Mouse (Mus musculus) kidney, embryonic 15.5 days (tissue): ENCODE results near the gene Mrpl49. TPM values are rescaled to one million over a fixed set of nuclear protein-coding genes. Genes with fewer than 3 reads are reported as not detected.

Experiments used
- ATAC-seq: fragments of 200-750 bp; cut with Nextera tagmentation; replicated peaks from 2 replicates; pipeline ENCODE4 v1.8.0; 2017; ENCODE audit warnings: moderate TSS enrichment; ENCODE audit not compliant: low FRiP score
- H3K27ac ChIP-seq: fragments of 300-500 bp; sonication (generic); 2 replicates; pipeline ENCODE4 v1.5.1; 2015; ENCODE audit warnings: mild to moderate bottlenecking, inconsistent platforms
- H3K27me3 ChIP-seq: fragments of 300-500 bp; sonication (generic); 2 replicates; pipeline ENCODE4 v1.6.1; 2015; ENCODE audit warnings: inconsistent platforms
- H3K36me3 ChIP-seq: fragments of 300-500 bp; sonication (generic); 2 replicates; pipeline ENCODE4 v1.6.1; 2015; ENCODE audit warnings: inconsistent platforms
- H3K4me1 ChIP-seq: fragments of 300-500 bp; sonication (generic); 2 replicates; pipeline ENCODE4 v1.6.1; 2015; ENCODE audit warnings: inconsistent platforms
- H3K4me2 ChIP-seq: fragments of 300-500 bp; sonication (generic); 2 replicates; pipeline ENCODE4 v1.6.1; 2015; ENCODE audit warnings: moderate library complexity, mild to moderate bottlenecking, inconsistent platforms
- H3K4me3 ChIP-seq: fragments of 300-500 bp; sonication (generic); replicated peaks from 2 replicates; pipeline ENCODE4 v1.5.1; 2015; ENCODE audit warnings: mild to moderate bottlenecking, inconsistent platforms
- H3K9ac ChIP-seq: fragments of 300-500 bp; sonication (generic); 2 replicates; pipeline ENCODE4 v1.6.1; 2015; ENCODE audit warnings: mild to moderate bottlenecking, inconsistent platforms
- H3K9me3 ChIP-seq: fragments of 300-500 bp; sonication (generic); replicated peaks from 2 replicates; pipeline ENCODE4 v1.6.1; 2016; ENCODE audit warnings: inconsistent platforms
- WGBS: fragments of 180-500 bp; shearing (Covaris S2); methylation state at CpG from one replicate; pipeline ENCODE4 v1.1.7; 2015; ENCODE audit warnings: mixed read lengths; 5-methylcytosine and 5-hydroxymethylcytosine counted together
- polyA plus RNA-seq: library from polyadenylated mRNA; unstranded; fragments of >200 nt; fragmentation: Nextera tagmentation; extraction: Ambion mirVana; gene quantifications from 2 replicates; pipeline ENCODE4 v1.2.1, GENCODE M21; 2015

Gene Mrpl49
- polyA plus RNA-seq, 1 experiment from 2014 or later: 81.6 TPM

GRCm38 (mm10) chr19:6023930-6024329, 33.7 kb downstream of the Mrpl49 start:
- Histone ChIP-seq H3K4me2 (no peak overlapping the region), H3K9ac (no peak overlapping the region), H3K4me1 (no peaks in the 10 kb centered on the region), H3K27ac (no peak overlapping the region), H3K4me3 (no peak overlapping the region), H3K36me3 (no peaks in the 10 kb centered on the region), H3K27me3 (no peaks in the 10 kb centered on the region), H3K9me3 (no peaks in the 10 kb centered on the region)
- 84% methylated on average over 7 of the region's 7 CpGs for WGBS
- no peak for ATAC-seq

DNA sequence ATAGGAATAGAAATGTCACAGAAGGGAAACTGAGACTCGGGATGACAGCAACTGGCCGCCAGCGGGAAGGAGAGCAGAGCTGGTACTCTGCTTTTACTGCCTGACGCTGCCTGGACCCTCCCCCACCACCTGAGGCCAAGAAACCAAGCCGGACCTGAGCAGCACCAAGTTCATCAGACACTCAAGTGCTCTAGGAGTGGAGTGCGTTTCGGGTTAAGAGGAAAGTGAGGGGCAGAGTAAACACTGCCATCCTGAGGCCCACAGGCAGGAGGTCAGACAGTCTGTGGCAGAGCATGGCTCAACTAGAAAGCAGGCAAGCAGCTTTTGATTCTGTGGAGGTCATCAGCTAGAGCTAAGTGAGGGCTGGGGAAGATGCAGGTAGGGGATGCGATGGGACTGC, 34.5 kb downstream of the Mrpl49 start:
- WGBS: 44% methylated on average over 8 of the region's 8 CpGs
- no peak overlapping the region for H3K4me2 ChIP-seq
- H3K27ac ChIP-seq: no peak overlapping the region

DNA sequence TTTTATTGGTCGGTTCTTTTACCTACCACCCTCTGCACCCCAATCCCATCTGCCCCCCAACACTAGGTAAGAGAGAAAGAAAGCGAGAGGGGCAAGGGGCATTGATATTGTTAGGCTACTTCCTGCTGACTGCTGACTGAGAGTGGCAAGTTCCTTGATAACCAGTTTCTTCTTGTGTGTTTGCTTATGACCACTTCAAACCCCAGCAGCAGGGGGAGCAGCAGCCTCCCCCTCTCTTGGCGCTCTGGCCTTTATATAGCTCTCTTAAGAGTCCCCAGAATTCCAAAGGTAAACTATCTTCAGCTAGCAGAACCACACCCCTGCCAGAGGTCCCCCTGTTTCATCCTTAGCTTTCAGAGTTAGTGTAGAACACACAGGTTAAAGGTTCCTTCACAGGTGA, 37.3 kb downstream of the Mrpl49 start:
- H3K36me3 ChIP-seq: no peaks in the 10 kb centered on the region
- H3K27ac ChIP-seq: no peak overlapping the region
- 70% methylated on average over 3 of the region's 3 CpGs for WGBS
- H3K4me1 ChIP-seq: peaks cover 20% of the 10 kb centered on the region
- no peak overlapping the region for H3K4me2 ChIP-seq
- no peaks in the 10 kb centered on the region for H3K27me3 ChIP-seq
- no peak overlapping the region for H3K4me3 ChIP-seq
- H3K9ac ChIP-seq: no peak overlapping the region
- ATAC-seq: no peak
- no peaks in the 10 kb centered on the region for H3K9me3 ChIP-seq

More for the DNA sequence above, 34.5 kb downstream of the Mrpl49 start:
- H3K27me3 ChIP-seq: no peaks in the 10 kb centered on the region
- ATAC-seq: no peak
- no peak overlapping the region for H3K4me3 ChIP-seq
- no peaks in the 10 kb centered on the region for H3K9me3 ChIP-seq
- no peaks in the 10 kb centered on the region for H3K36me3 ChIP-seq
- 0 out of 2 replicates have a peak, but pooled peaks cover under 1% of the 10 kb centered on the region for H3K4me1 ChIP-seq
- no peak overlapping the region for H3K9ac ChIP-seq

GRCm38 (mm10) chr19:6018142-6019089, 39.2 kb downstream of the Mrpl49 start:
- Histone ChIP-seq H3K27ac (no peak overlapping the region), H3K27me3 (no peaks in the 10 kb centered on the region), H3K9me3 (no peaks in the 10 kb centered on the region), H3K4me3 (no peak overlapping the region), H3K9ac (no peak overlapping the region), H3K4me1 (peaks cover 38% of the 10 kb centered on the region), H3K4me2 (no peak overlapping the region), H3K36me3 (no peaks in the 10 kb centered on the region)
- no peak for ATAC-seq
- WGBS: 32% methylated on average over 15 of the region's 15 CpGs

GRCm38 (mm10) chr19:6016532-6016931, 41.1 kb downstream of the Mrpl49 start:
- Histone ChIP-seq H3K4me1 (peaks cover 43% of the 10 kb centered on the region), H3K9me3 (no peaks in the 10 kb centered on the region), H3K27ac (no peak overlapping the region), H3K4me2 (peak overlapping the region; percentile 93), H3K9ac (no peak overlapping the region), H3K36me3 (no peaks in the 10 kb centered on the region), H3K27me3 (no peaks in the 10 kb centered on the region), H3K4me3 (peak overlapping the region; percentile 58; the same call in 1 of the 2 replicates)
- 48% methylated on average over 7 of the region's 7 CpGs for WGBS
- ATAC-seq: no peak

DNA sequence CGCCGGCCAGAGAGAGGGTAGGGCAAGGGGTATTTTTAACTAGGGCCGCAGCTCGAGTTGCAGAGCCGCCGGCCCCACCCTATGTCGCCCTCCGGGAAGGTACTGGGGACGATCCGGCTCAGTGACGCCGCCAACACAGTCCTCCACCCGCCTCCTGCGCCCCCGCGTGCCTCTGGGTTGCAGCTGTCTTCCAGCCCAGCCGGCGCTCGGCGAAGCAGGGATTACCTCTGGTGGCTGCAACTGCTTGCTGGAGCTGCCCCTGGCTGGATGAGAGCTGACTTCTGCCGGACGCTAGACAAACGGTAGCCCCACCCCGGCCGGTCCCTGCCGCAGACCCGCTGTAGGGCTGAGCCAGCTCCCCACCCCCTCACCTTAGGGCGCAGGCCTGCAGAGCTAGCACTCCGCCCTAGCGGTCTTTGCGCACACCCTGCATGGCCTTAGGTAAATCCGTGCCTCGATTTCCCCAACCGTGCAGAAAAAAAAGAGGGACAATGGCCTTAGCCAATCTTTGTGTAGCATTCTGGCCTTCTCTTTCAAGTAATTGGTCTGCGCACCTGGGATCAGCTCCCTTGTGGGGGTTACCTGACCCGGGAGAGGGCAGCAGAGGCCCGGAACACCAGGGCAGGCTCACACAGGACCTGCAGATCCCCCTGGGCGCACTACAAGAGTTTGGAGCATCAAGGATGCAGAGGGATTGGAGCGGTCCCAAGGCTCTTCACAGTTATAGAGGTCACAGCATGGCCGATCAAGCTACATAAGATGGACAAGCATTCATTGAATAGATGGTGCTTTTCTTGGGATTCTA, 41.9 kb downstream of the Mrpl49 start, which contains the start of gene Capn1:
Capn1 (minus strand) TSS at position 387 of the 805 bp plus-strand sequence.
- no peaks in the 10 kb centered on the region for H3K36me3 ChIP-seq
- whole genome bisulfite sequencing: 2% methylated on average over 40 of the region's 40 CpGs
- no peaks in the 10 kb centered on the region for H3K27me3 ChIP-seq
- ATAC-seq: peak; percentile 82
- H3K9ac ChIP-seq: peak within 1 kb of the TSS; percentile 55
- peak within 1 kb of the TSS; percentile 93 for H3K4me2 ChIP-seq
- peak within 1 kb of the TSS; percentile 80 for H3K27ac ChIP-seq
- peak within 1 kb of the TSS; percentile 58 for H3K4me3 ChIP-seq
- peaks cover 45% of the 10 kb centered on the region for H3K4me1 ChIP-seq
- no peaks in the 10 kb centered on the region for H3K9me3 ChIP-seq

GRCm38 (mm10) chr19:6014991-6015510, 42.5 kb downstream of the Mrpl49 start:
- ATAC-seq: peak; percentile 81
- peak overlapping the region; percentile 93 for H3K4me2 ChIP-seq
- WGBS: 2% methylated on average over 18 of the region's 18 CpGs
- peaks cover 46% of the 10 kb centered on the region for H3K4me1 ChIP-seq
- H3K9me3 ChIP-seq: no peaks in the 10 kb centered on the region
- H3K27me3 ChIP-seq: no peaks in the 10 kb centered on the region
- H3K9ac ChIP-seq: peak overlapping the region; percentile 55
- no peaks in the 10 kb centered on the region for H3K36me3 ChIP-seq
- H3K27ac ChIP-seq: peak overlapping the region; percentile 80
- H3K4me3 ChIP-seq: peak overlapping the region; percentile 58

- Histone ChIP-seq H3K36me3 (peaks cover 1% of the 10 kb centered on the region; the same call in 1 of the 2 replicates), H3K4me2 (peak overlapping the region; percentile 93; the same call in 1 of the 2 replicates), H3K27me3 (no peaks in the 10 kb centered on the region), H3K27ac (no peak overlapping the region), H3K9me3 (no peaks in the 10 kb centered on the region), H3K9ac (no peak overlapping the region), H3K4me1 (peaks cover 46% of the 10 kb centered on the region), H3K4me3 (no peak overlapping the region)
- no peak for ATAC-seq
- 90% methylated on average over 10 of the region's 10 CpGs for WGBS
Measured at GRCm38 (mm10) chr19:6013691-6014090, 43.9 kb downstream of the Mrpl49 start.

DNA sequence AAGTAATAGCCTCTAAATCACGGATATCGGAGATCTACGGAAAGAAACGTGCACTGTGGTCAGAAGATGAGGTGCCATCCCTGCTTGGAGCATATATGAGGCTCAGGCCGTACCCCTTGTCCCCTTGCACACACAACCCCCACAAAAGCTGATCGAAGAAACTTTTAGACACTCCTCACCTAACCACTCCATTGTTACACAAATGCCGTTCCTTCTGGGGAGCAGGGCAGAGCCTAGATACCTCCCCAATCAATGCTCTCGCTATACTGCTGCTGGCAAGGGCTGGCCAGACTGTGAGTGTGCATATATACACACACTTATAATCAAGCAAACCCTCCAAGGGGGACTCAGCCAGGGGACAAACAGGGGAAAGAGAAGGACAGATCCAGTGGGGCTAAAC, 48.4 kb downstream of the Mrpl49 start:
- H3K4me1 ChIP-seq: peaks cover 31% of the 10 kb centered on the region
- H3K27ac ChIP-seq: no peak overlapping the region
- H3K4me2 ChIP-seq: no peak overlapping the region
- no peak overlapping the region for H3K9ac ChIP-seq
- H3K27me3 ChIP-seq: no peaks in the 10 kb centered on the region
- 79% methylated on average over 8 of the region's 8 CpGs for WGBS
- no peaks in the 10 kb centered on the region for H3K9me3 ChIP-seq
- H3K4me3 ChIP-seq: no peak overlapping the region
- ATAC-seq: no peak
- peaks cover 8% of the 10 kb centered on the region; the same call in 1 of the 2 replicates for H3K36me3 ChIP-seq

DNA sequence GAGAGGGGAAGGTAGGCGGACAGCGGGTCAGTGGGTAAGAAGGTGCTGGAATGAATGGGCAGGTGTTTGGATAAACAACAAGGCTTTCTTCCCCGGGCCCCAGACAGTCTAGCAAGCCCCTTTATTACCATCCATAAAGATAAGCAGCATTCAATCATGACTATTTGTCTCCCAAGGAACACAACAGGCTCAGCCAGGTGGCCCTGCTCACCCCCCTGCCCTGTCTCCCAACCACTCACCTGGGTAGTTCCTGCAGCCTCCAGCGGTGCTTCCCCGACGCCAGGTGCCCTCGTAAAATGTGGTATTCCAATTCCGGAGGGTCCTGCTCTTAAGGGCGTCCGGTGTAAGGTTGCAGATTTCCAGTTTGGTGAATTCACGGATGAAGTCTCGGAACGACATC, 50.6 kb downstream of the Mrpl49 start:
- no peak for ATAC-seq
- WGBS: 43% methylated on average over 13 of the region's 13 CpGs
- H3K9me3 ChIP-seq: no peaks in the 10 kb centered on the region
- H3K27me3 ChIP-seq: no peaks in the 10 kb centered on the region
- peaks cover 18% of the 10 kb centered on the region for H3K4me1 ChIP-seq
- peak overlapping the region; percentile 6; the same call in 1 of the 2 replicates for H3K27ac ChIP-seq
- H3K9ac ChIP-seq: no peak overlapping the region
- peaks cover 8% of the 10 kb centered on the region; the same call in 1 of the 2 replicates for H3K36me3 ChIP-seq
- no peak overlapping the region for H3K4me3 ChIP-seq
- H3K4me2 ChIP-seq: no peak overlapping the region

DNA sequence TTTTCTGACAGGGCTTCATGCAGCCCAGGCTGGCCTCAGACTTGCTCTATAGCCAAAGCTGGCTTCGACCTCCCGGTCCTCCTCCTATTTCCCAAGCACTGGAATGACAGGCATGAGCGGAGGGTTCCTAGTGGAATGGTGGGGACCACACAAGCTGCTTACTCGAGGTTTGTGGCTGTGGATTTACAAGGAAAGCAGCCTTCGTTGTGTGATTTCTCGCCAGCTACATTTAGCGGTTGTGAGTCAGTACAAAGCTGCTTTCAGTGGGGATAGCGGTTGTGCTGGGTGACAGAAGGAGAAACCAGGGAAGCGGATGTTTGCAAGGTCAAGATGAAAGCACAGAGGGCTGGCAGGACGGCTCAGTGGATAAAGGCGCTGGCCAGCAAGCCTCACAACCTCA, 52.0 kb downstream of the Mrpl49 start:
- Histone ChIP-seq H3K9ac (no peak overlapping the region), H3K36me3 (peaks cover 8% of the 10 kb centered on the region; the same call in 1 of the 2 replicates), H3K9me3 (no peaks in the 10 kb centered on the region), H3K4me2 (no peak overlapping the region), H3K27me3 (no peaks in the 10 kb centered on the region), H3K27ac (no peak overlapping the region), H3K4me1 (peaks cover 16% of the 10 kb centered on the region), H3K4me3 (no peak overlapping the region)
- WGBS: 60% methylated on average over 11 of the region's 11 CpGs
- no peak for ATAC-seq
